Mouse (Mus musculus): ENCODE data around the gene Ncoa6. TPM values are rescaled to one million over a fixed set of nuclear protein-coding genes. Genes with fewer than 3 reads are reported as not detected.
"Not testable (repeated sequence)": the region's sequence is repeated elsewhere in the genome, so short reads cannot be mapped to it uniquely, and the experiment has no call there.

The Ncoa6 gene
- total RNA-seq (2021), result 10 to 100 TPM; 54.8 to 65.8 TPM
- long read RNA-seq, experiment 1, partial matches to known transcripts, result 0 of 7 reads
- long read RNA-seq, experiment 1, other reads (novel, unspliced or antisense), result 7 of 7 reads
- long read RNA-seq, experiment 2, partial matches to known transcripts, result 8 of 8 reads
- long read RNA-seq, experiment 2, other reads (novel, unspliced or antisense), result 0 of 8 reads

DNA sequence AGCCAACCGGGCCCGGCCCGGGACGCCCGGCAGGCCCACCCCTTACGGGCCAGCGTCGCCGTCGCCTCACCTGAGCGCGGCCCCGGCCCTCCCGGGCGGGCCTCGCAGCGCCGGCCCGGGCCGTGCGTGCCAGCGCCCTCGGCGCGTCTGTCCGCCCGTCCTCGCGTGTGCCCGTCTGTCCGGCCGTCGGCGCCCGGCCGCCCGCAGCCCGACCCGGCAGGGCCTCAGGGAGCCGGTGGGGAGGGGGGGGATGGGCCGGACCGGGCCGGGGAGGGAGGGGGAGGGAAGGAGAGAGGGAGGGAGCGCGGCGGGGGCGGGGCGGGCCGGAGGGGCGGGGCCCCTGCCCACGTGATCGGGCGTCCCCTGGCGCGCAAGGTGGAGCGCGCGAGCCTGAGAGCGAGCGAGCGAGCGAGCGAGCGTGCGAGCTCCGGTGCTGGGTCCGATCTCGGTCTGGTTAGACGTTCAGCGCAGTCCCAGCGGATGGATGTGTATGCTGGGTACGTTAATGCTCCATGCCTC lies at the start of gene Ncoa6:
Gene Ncoa6 (minus strand): TSS at position 325 of the 519 bp plus-strand sequence.
- DNase-seq (ENCODE audit: low spot score in 2 of 2), result peak; percentile 40 to 50

DNA sequence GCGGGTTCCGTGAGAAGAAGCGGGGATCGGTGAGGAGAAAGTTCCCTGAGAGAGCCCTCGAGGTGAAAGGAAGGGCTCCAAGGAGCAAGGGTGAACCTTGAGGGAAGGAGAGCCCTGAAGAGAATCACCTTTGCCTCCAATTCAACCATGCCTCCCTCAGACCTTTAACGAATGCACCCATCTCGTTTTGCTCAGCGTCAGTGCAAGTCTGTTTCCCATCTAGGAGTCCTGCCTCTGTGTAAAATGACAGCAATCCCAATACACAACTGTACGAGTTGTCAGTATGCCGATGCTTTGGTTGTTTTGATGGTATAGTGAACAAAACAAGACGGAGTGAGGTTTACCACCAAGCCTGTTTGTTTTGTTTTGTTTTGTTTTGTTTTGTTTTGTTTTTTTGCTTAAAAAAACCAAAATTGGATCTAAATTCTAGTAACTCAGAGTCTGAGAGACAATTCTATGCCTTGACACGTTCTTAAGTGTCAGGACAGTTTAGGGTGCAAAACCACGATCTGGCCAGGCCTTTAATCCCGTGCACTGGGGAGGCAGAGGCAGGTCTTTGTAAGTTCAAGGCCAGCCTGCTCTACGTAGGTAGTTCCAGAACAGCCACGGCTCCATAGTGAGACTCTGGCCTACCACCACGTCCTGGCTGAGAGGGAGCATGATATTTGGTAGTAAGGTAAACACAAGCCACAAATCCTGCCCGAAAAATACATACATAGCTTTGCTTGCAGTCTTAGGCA lies 45.0 kb upstream of the Ncoa6 start:
- no peak for DNase-seq (ENCODE audit: low spot score in 2 of 2)

- DNase-seq (ENCODE audit: low spot score in 2 of 2), result peak; percentile 89 to 96
Measured at GRCm38 (mm10) chr2:155517455-155518423, 44.0 kb upstream of the Ncoa6 start, which contains the start of the genes Acss2 and Ggt7. Gene Acss2 (plus strand): TSS chr2:155517948. Gene Ggt7 (minus strand): TSS chr2:155518237.

- peak in 1 of 2 experiments; percentile 37 for DNase-seq (ENCODE audit: low spot score in 2 of 2)
Measured at GRCm38 (mm10) chr2:155515941-155516340, 42.2 kb upstream of the Ncoa6 start.

GRCm38 (mm10) chr2:155514666-155515065 lies 41.0 kb upstream of the Ncoa6 start:
- DNase-seq (ENCODE audit: low spot score in 2 of 2), result peak; percentile 37 to 43

GRCm38 (mm10) chr2:155513543-155513942 lies 39.8 kb upstream of the Ncoa6 start:
- DNase-seq (ENCODE audit: low spot score in 2 of 2), result no peak

GRCm38 (mm10) chr2:155512479-155512878 lies 38.8 kb upstream of the Ncoa6 start:
- DNase-seq (ENCODE audit: low spot score in 2 of 2), result no peak

DNA sequence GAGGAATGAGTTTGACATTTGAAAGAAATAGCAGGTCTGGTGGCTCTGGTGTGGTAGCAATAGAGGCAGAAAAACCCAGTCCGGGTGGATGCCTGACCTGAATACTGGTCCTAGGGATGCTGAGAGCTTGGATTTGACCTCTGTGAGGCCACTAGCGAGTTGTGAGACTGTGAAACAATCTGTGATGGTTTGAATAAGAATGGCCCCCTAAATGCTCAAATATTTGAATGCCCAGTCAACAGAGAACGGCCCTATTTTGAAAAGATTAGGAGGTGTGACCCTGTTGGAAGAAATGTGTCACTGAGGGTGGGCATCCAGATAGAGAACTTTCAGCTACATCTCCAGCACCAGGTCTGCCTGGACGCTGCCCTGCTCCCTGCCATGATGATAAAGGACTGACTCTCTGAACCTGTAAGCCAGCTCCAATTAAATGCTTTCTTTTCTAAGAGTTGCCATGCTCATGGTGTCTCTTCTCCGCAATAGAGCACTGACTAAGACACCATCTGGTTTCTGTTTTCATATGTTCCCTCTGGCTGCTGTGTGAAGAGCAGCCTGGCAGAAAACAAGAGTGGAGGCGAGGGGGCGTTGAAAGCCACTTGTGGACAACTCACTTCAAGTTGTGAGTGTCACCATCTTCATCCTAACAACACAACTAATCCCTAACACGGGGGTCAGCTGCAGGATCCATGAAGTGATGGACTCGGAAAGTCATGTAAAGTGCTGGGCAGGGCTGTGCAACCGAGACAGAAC lies 34.2 kb upstream of the Ncoa6 start:
- no peak for DNase-seq (ENCODE audit: low spot score in 2 of 2)

DNA sequence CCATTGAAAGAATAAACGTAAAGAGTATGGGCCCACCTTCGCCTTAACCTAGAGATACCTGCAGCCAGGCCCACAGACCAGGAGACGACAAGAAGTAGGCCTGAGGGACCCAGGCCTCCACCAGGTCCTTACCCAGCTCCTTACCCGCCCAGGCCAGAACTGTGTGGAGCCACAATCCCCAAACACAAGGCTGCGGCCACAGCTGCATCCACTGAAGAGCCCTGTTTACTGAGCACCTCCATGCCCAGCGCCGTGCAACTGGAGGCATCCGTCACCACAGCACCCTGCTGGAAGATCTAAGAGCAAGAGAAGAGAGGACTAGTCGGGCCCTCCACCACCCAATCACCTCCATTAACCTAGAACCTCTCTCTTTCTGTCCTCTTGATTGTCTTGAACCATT lies 32.1 kb upstream of the Ncoa6 start:
- no peak for DNase-seq (ENCODE audit: low spot score in 2 of 2)

GRCm38 (mm10) chr2:155504440-155505355 lies 31.0 kb upstream of the Ncoa6 start:
- no peak for DNase-seq (ENCODE audit: low spot score in 2 of 2)

DNA sequence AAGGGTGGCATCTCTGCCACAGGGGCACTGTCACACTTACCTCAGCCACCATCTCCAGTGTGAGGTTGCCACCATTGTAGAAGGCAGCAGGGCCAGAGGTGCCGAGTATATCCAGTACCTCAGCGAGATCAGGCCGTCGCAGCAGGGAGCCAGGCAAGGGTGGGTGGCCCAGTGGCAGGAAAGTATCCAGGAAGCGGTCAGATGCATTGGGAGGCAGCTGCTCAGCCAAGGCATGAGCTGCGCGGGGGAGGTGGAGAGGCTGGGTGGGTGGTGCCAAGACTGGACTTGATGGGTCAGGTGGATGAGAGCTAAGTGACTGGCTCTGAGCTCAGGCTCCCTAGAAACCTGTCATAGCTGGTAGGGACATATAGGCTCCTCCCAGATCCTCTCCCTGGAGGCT lies 28.9 kb upstream of the Ncoa6 start:
- no peak for DNase-seq (ENCODE audit: low spot score in 2 of 2)

GRCm38 (mm10) chr2:155490998-155491397 lies 17.3 kb upstream of the Ncoa6 start:
- DNase-seq (ENCODE audit: low spot score in 2 of 2), result no peak

DNA sequence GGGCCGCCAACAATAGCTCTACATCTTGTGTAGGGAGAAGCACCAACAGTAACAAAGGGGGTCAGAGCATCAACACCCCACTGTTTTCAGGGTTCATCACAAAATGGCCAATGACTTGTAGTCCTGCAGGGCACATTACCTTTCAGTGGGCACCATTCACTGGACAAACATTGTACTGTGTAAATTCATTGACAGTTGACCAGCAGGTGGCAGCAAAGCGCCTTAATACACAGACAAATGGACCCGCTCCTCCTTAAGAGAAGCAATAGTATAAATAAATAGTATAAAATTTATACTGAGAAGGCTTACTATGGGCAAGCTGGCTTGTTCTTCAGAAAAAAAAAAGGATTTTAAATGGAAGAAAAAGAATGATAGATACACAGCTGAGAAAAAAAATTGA lies 8.3 kb upstream of the Ncoa6 start:
- DNase-seq (ENCODE audit: low spot score in 2 of 2), result peak in 1 of 2 experiments; percentile 36

- peak in 1 of 2 experiments; percentile 22 for DNase-seq (ENCODE audit: low spot score in 2 of 2)
Measured at GRCm38 (mm10) chr2:155472671-155473569, 774 bp downstream of the Ncoa6 start.

- DNase-seq (ENCODE audit: low spot score in 2 of 2), result no peak
Measured at GRCm38 (mm10) chr2:155466861-155467260, 6.8 kb downstream of the Ncoa6 start.

DNA sequence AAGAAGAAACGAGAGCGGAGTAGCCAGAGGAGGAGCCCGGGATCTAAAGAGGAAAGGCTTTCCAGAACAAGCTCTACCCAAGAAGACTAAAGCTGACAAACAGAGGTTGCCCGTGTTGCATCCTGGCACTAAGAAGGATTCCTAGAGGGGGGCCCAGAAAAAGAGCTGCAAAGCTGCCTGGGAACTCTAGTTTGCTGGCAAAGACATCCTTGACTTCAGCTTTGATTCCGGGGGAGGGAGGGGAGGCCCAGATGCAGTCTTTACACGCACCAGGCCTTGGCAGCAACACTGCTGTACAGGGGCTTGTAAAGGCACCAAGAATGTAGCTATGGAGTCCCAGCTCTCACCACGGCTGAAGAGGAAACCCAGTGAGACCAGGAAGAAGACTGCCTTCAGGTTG lies 20.1 kb downstream of the Ncoa6 start:
- DNase-seq (ENCODE audit: low spot score in 2 of 2), result no peak

DNA sequence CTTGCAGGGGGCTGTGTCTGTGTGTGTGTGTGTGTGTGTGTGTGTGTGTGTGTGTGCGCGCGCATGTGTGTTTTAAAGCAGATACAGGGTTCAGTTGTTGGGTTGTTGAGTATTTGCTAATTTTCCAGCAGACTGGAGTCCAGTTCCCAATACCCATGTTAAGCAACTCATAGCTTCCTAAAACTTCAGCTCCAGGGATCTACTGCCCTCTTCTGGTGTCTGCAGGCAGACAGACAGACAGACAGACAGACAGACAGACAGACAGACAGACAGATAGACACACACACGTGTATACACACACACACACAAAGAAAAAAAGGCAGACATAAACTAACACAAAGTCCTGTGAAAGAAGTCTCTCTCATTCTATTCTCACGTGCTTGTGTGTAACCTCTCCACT lies 22.4 kb downstream of the Ncoa6 start:
- DNase-seq (ENCODE audit: low spot score in 2 of 2), result no peak

DNA sequence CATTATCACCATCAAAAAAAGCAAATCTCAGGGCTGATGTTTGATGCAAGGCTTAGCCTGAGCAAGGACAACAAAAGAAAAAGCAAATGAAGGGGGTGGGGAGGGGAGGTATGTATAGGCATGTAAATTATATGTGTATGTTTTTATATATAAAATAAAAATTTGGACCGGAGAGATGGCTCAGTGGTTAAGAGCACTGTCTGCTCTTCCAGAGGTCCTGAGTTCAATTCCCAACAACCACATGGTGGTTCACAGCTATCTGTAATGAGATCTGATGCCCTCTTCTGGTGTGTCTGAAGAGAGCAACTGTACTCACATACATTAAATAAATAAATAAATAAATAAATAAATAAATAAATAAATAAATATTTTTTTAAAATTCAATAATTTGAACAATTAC lies 25.8 kb downstream of the Ncoa6 start:
- DNase-seq (ENCODE audit: low spot score in 2 of 2), result not testable (repeated sequence)

Data from adrenal gland, postnatal 4 days (tissue).